Mouse (Mus musculus) cerebellum, adult 18-20 months (tissue): ENCODE measurements around the gene Trpm3.

Experiments used
- DNase-seq, 2 experiments: peaks; one replicate each; pipeline ENCODE4 v3.0.0; 2021

Trpm3 gene

GRCm38 (mm10) chr19:22869853-22870252 is 731.0 kb downstream of the Trpm3 start:
- DNase-seq = no peak

GRCm38 (mm10) chr19:22872456-22872855 is 733.6 kb downstream of the Trpm3 start:
- DNase-seq = no peak

GRCm38 (mm10) chr19:22880199-22880598 is 741.4 kb downstream of the Trpm3 start:
- no peak for DNase-seq

GRCm38 (mm10) chr19:22882670-22883111 is 743.8 kb downstream of the Trpm3 start:
- peak; percentile 68 to 80 for DNase-seq

- DNase-seq = no peak
These were observed 744.3 kb downstream of the Trpm3 start for GRCm38 (mm10) chr19:22883154-22883553.

- peak; percentile 78 to 84 for DNase-seq
These were observed 745.0 kb downstream of the Trpm3 start for GRCm38 (mm10) chr19:22883744-22884317.

GRCm38 (mm10) chr19:22884357-22884756 is 745.5 kb downstream of the Trpm3 start:
- DNase-seq = peak; percentile 90 to 95

- DNase-seq = peak in 1 of 2 experiments; percentile 35
These were observed 746.2 kb downstream of the Trpm3 start for GRCm38 (mm10) chr19:22885051-22885450.

GRCm38 (mm10) chr19:22901892-22902291 is 763.0 kb downstream of the Trpm3 start:
- no peak for DNase-seq

GRCm38 (mm10) chr19:22902386-22902785 is 763.5 kb downstream of the Trpm3 start:
- no peak for DNase-seq

- DNase-seq = peak; percentile 83 to 89
These were observed 766.2 kb downstream of the Trpm3 start for GRCm38 (mm10) chr19:22905066-22905482.

GRCm38 (mm10) chr19:22910686-22911085 is 771.8 kb downstream of the Trpm3 start:
- DNase-seq = no peak

GRCm38 (mm10) chr19:22912971-22913370 is 774.1 kb downstream of the Trpm3 start:
- no peak for DNase-seq

GRCm38 (mm10) chr19:22915868-22916642 is 777.2 kb downstream of the Trpm3 start:
- peak; percentile 92 to 93 for DNase-seq

GRCm38 (mm10) chr19:22916643-22917344 is 777.9 kb downstream of the Trpm3 start:
- peak; percentile 98 to 99 for DNase-seq

GRCm38 (mm10) chr19:22917345-22917735 is 778.5 kb downstream of the Trpm3 start:
- no peak for DNase-seq

GRCm38 (mm10) chr19:22920949-22921348 is 782.1 kb downstream of the Trpm3 start:
- DNase-seq = no peak

- no peak for DNase-seq
These were observed 784.2 kb downstream of the Trpm3 start for GRCm38 (mm10) chr19:22922871-22923670.

GRCm38 (mm10) chr19:22925284-22925683 is 786.4 kb downstream of the Trpm3 start:
- DNase-seq = no peak

- DNase-seq = no peak
These were observed 787.9 kb downstream of the Trpm3 start for GRCm38 (mm10) chr19:22926753-22927152.

GRCm38 (mm10) chr19:22928366-22928765 is 789.5 kb downstream of the Trpm3 start:
- DNase-seq = no peak

GRCm38 (mm10) chr19:22929768-22930167 is 790.9 kb downstream of the Trpm3 start:
- no peak for DNase-seq

GRCm38 (mm10) chr19:22930368-22930834 is 791.6 kb downstream of the Trpm3 start:
- DNase-seq = peak; percentile 51 to 57
